Mouse (Mus musculus) embryo, embryonic 11 days (tissue): ENCODE measurements at regions not wholly inside any gene's neighbourhood (a gene's known extent, or its start where the extent isn't known, plus 50 kb on each side); places are given as distances from the start of the nearest gene placed in this dataset.

ENCODE experiments used
- DNase-seq: peaks from one replicate; pipeline ENCODE4 v3.0.0-alpha.2; 2015

DNA sequence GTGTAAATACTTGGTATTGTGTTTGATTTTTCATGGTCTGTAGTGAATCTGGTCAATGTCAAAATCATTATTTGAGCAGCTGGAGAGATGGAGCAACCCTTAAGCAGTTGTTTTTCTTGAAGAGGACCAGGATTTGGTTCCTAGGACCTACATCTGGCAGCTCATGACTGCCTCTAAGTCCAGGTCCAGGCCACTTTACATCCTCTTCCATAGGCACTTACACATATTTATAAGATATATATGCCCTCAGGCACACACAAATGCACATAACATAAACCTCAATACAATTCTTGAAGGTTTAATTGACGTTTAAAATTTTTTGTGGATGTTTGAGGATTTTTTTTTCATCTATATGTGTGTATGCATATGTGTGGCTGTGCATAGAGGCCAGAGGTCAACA is 96.8 kb upstream of the Fam240b start:
- DNase-seq = no peak

DNA sequence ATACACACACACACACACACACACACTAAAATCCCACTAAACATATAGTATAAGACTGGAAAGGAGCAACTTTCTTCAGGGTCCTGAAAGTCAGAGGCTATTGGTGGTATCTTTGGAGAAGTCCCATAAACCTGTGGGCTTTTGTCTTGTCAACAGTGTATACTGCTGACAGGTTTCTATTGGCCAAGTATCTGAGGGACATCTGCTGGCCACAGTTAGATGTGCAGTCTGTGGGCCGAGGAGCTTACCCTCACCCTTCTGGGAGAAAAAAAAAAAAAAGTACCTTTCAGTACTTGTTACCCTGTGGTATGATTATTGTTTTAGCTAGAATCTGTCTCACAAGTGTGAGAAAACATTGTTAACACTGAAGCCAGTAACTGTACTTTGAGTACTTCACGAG is 76.1 kb upstream of the Fam240b start:
- peak; percentile 16 for DNase-seq

DNA sequence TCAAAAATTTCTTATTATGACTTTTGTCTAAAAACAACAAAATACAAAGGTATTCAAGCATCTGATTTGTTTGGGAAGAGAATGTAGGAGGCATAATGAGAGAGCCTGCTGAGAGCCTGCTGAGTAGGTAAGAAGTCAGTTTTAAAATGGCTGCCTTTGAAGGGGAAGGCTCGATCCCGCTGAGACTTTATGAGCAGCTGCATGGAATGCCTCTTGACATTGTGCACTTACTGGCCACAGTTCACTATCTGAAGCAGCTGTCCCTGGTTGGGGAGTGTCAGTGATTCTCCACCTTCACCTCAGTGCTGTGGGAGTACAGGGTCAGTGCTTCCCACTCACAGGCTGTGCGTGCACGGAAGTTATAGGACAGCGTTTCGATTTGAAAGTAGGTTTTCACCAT is 71.3 kb upstream of the Fam240b start:
- DNase-seq = no peak

GRCm38 (mm10) chr13:64566966-64567708 is 69.5 kb upstream of the Fam240b start:
- no peak for DNase-seq

GRCm38 (mm10) chr13:64565791-64566190 is 68.2 kb upstream of the Fam240b start:
- DNase-seq = no peak
